Mouse (Mus musculus) layer of hippocampus, adult 8-10 months (tissue): ENCODE results near the gene Gm20812. TPM values are rescaled to one million over a fixed set of nuclear protein-coding genes. Genes with fewer than 3 reads are reported as not detected.
"Not testable (repeated sequence)": the region's sequence is repeated elsewhere in the genome, so short reads cannot be mapped to it uniquely, and the experiment has no call there.

Source experiments
- DNase-seq, 2 experiments: peaks; one replicate each; pipeline ENCODE4 v3.0.0; 2022; ENCODE audit warnings: low spot score in 2 of 2
- total RNA-seq, 4 experiments: library from RNA; stranded (reverse); gene quantifications; 2 replicates each; pipeline ENCODE4 v1.2.4; 2022

Gm20812 gene
- total RNA-seq = not detected

DNA sequence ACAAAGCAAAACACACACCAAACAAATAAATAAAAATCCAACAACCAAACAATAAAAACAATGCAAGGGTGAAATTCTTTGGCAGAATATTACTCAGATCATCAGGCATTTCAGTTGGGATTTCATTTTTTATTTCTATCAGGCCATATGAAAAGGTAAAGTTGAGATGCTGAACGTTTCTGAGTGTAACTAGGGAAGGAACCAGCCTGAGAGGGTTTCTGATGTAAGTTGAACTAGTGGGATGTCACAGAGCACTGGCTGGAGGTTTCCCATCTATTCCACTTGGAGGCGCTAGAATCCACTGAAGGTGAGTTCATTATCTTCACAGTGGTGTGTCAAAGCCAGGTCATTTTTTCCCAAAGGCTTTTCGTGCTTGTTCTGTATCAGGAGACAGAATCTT, at the start of gene Gm20812:
Gene Gm20812 (plus strand): TSS at position 301 of the 400 bp plus-strand sequence.
- not testable (repeated sequence) for DNase-seq

Other genes starting within 250 kb of the Gm20812 start
- gene Gm29554, start 108.0 kb upstream of the Gm20812 start, total RNA-seq = not detected